In genomic region chr11:88661444-88662180, GRCm38 (mm10) we compare ENCODE assay signal across 12 mouse cellular contexts. TPM values are rescaled to one million over a fixed set of nuclear protein-coding genes. Genes with fewer than 3 reads are reported as not detected.
DNase-seq lines count a peak whose midpoint lies in the region; ATAC-seq and TF ChIP-seq lines count a peak whose summit lies in the region.
"Had no signal": no experiment of that assay in that cellular context is flagged by ENCODE, and none has a peak within 500 bp of the region (broad histone marks: within the 10 kb centered on the region; RNA-seq: fewer than 3 reads in every experiment).

No protein-coding gene starts in this region.

- no peak for DNase-seq in forebrain, embryonic 10.5 days (ENCODE audit: extremely low spot score, low spot score)
- DNase-seq in midbrain, embryonic 10.5 days (ENCODE audit: low spot score), result no peak
- DNase-seq in midbrain, embryonic 11.5 days (ENCODE audit: low spot score, missing footprints), result no peak
- no peak for DNase-seq in hindbrain, postnatal 0 days (ENCODE audit: low spot score)
- no peak for DNase-seq in cerebellum, adult 9-11 months
- no peak for DNase-seq in T-cell, adult 2 months (ENCODE audit: low spot score)
- DNase-seq: lung, postnatal 4 days had no signal

- TF ChIP-seq CTCF in hindbrain, postnatal 0 days (IDR thresholded peaks at IDR 0.05; ENCODE audit: low read depth), result no peak

- no peak overlapping the region for H3K4me3 ChIP-seq in forebrain, embryonic 10.5 days
- no peak overlapping the region for H3K4me3 ChIP-seq in forebrain, embryonic 13.5 days
- no peak overlapping the region for H3K4me3 ChIP-seq in midbrain, embryonic 10.5 days
- no peak overlapping the region for H3K4me3 ChIP-seq in midbrain, embryonic 11.5 days (ENCODE audit: low read depth, low read length)
- H3K4me3 ChIP-seq in hindbrain, postnatal 0 days (ENCODE audit: low read length), result no peak overlapping the region
- H3K4me3 ChIP-seq in limb, embryonic 15.5 days, result no peak overlapping the region
- H3K4me3 ChIP-seq: embryonic facial prominence, embryonic 15.5 days; stomach, embryonic 15.5 days had no signal

- H3K36me3 ChIP-seq in forebrain, embryonic 10.5 days (replicated peaks), result peaks cover 100% of the 10 kb centered on the region
- H3K36me3 ChIP-seq in forebrain, embryonic 13.5 days (ENCODE audit: poor library complexity, severe bottlenecking), result peaks cover 46% of the 10 kb centered on the region
- peaks cover 100% of the 10 kb centered on the region for H3K36me3 ChIP-seq in midbrain, embryonic 10.5 days
- peaks cover 19% of the 10 kb centered on the region; the same call in 1 of the 2 replicates for H3K36me3 ChIP-seq in midbrain, embryonic 11.5 days (ENCODE audit: control insufficient read depth, insufficient read depth, low read length)
- no peaks in the 10 kb centered on the region for H3K36me3 ChIP-seq in hindbrain, postnatal 0 days (ENCODE audit: insufficient read depth, low read length)
- peaks cover 16% of the 10 kb centered on the region for H3K36me3 ChIP-seq in limb, embryonic 15.5 days
- H3K36me3 ChIP-seq: stomach, embryonic 15.5 days had no signal

- H3K27me3 ChIP-seq in forebrain, embryonic 10.5 days (ENCODE audit: poor library complexity, severe bottlenecking), result no peaks in the 10 kb centered on the region
- H3K27me3 ChIP-seq in forebrain, embryonic 13.5 days, result no peaks in the 10 kb centered on the region
- H3K27me3 ChIP-seq in midbrain, embryonic 10.5 days (ENCODE audit: low read depth, poor library complexity, severe bottlenecking), result no peaks in the 10 kb centered on the region
- no peaks in the 10 kb centered on the region for H3K27me3 ChIP-seq in midbrain, embryonic 11.5 days (ENCODE audit: control insufficient read depth, insufficient read depth, low read length)
- H3K27me3 ChIP-seq in hindbrain, postnatal 0 days (ENCODE audit: insufficient read depth, low read length), result no peaks in the 10 kb centered on the region
- H3K27me3 ChIP-seq in limb, embryonic 15.5 days, result no peaks in the 10 kb centered on the region
- H3K27me3 ChIP-seq: embryonic facial prominence, embryonic 15.5 days; Patski; stomach, embryonic 15.5 days had no signal

- H3K9me3 ChIP-seq in forebrain, embryonic 10.5 days, result no peaks in the 10 kb centered on the region
- no peaks in the 10 kb centered on the region for H3K9me3 ChIP-seq in forebrain, embryonic 13.5 days (replicated peaks)
- no peaks in the 10 kb centered on the region for H3K9me3 ChIP-seq in midbrain, embryonic 10.5 days (replicated peaks)
- H3K9me3 ChIP-seq in midbrain, embryonic 11.5 days (ENCODE audit: control insufficient read depth, low read length), result no peaks in the 10 kb centered on the region
- H3K9me3 ChIP-seq in hindbrain, postnatal 0 days (ENCODE audit: low read length), result no peaks in the 10 kb centered on the region
- no peaks in the 10 kb centered on the region for H3K9me3 ChIP-seq in limb, embryonic 15.5 days
- H3K9me3 ChIP-seq: embryonic facial prominence, embryonic 15.5 days; stomach, embryonic 15.5 days had no signal

- H3K4me1 ChIP-seq in forebrain, embryonic 10.5 days, result peaks cover 61% of the 10 kb centered on the region
- H3K4me1 ChIP-seq in forebrain, embryonic 13.5 days, result peaks cover 42% of the 10 kb centered on the region
- H3K4me1 ChIP-seq in midbrain, embryonic 10.5 days, result peaks cover 78% of the 10 kb centered on the region
- peaks cover 23% of the 10 kb centered on the region for H3K4me1 ChIP-seq in midbrain, embryonic 11.5 days (ENCODE audit: control insufficient read depth, insufficient read depth, low read length)
- H3K4me1 ChIP-seq in hindbrain, postnatal 0 days (ENCODE audit: insufficient read depth, low read length), result peaks cover 11% of the 10 kb centered on the region
- H3K4me1 ChIP-seq in limb, embryonic 15.5 days, result peaks cover 27% of the 10 kb centered on the region

- no peak overlapping the region for H3K9ac ChIP-seq in forebrain, embryonic 13.5 days
- H3K9ac ChIP-seq in midbrain, embryonic 11.5 days (ENCODE audit: low read length), result no peak overlapping the region
- no peak overlapping the region for H3K9ac ChIP-seq in hindbrain, postnatal 0 days (replicated peaks; ENCODE audit: low read length)
- no peak overlapping the region for H3K9ac ChIP-seq in limb, embryonic 15.5 days
- H3K9ac ChIP-seq: embryonic facial prominence, embryonic 15.5 days; stomach, embryonic 15.5 days had no signal

- H3K4me2 ChIP-seq in forebrain, embryonic 13.5 days, result no peak overlapping the region
- no peak overlapping the region for H3K4me2 ChIP-seq in midbrain, embryonic 11.5 days
- no peak overlapping the region for H3K4me2 ChIP-seq in hindbrain, postnatal 0 days (ENCODE audit: low read depth, low read length)
- no peak overlapping the region for H3K4me2 ChIP-seq in limb, embryonic 15.5 days
- H3K4me2 ChIP-seq: embryonic facial prominence, embryonic 15.5 days; stomach, embryonic 15.5 days had no signal

- ATAC-seq in forebrain, embryonic 13.5 days, result no peak
- ATAC-seq in midbrain, embryonic 11.5 days (ENCODE audit: low FRiP score), result no peak
- no peak for ATAC-seq in hindbrain, postnatal 0 days
- ATAC-seq in limb, embryonic 15.5 days (ENCODE audit: insufficient number of reproducible peaks, low FRiP score, low TSS enrichment, low read depth), result no peak
- ATAC-seq: Patski had no signal

- H3K27ac ChIP-seq in forebrain, embryonic 10.5 days, result peak overlapping the region; percentile 22; the same call in 1 of the 2 replicates
- no peak overlapping the region for H3K27ac ChIP-seq in forebrain, embryonic 13.5 days
- peak overlapping the region; percentile 17 for H3K27ac ChIP-seq in midbrain, embryonic 10.5 days (replicated peaks)
- H3K27ac ChIP-seq in midbrain, embryonic 11.5 days (ENCODE audit: low read depth, low read length), result no peak overlapping the region
- peak overlapping the region; percentile 45 for H3K27ac ChIP-seq in hindbrain, postnatal 0 days
- peak overlapping the region; percentile 33; the same call in 1 of the 2 replicates for H3K27ac ChIP-seq in limb, embryonic 15.5 days
- H3K27ac ChIP-seq: stomach, embryonic 15.5 days had no signal

- 88% methylated on average over 11 of the region's 11 CpGs for WGBS in forebrain, embryonic 10.5 days
- WGBS in forebrain, embryonic 13.5 days, result 86% methylated on average over 11 of the region's 11 CpGs
- WGBS in midbrain, embryonic 10.5 days, result 87% methylated on average over 11 of the region's 11 CpGs
- 84% methylated on average over 11 of the region's 11 CpGs for whole genome bisulfite sequencing in midbrain, embryonic 11.5 days
- 82% methylated on average over 11 of the region's 11 CpGs for WGBS in hindbrain, postnatal 0 days
- 67% methylated on average over 11 of the region's 11 CpGs for WGBS in limb, embryonic 15.5 days

RNA-seq across cellular contexts. Expression of gene Msi2, which starts 56.7 kb away (rescaled TPM):
- 19.2 and 20.4 TPM in 2 replicates for polyA plus RNA-seq in forebrain, embryonic 10.5 days (2016; fragmentation: Nextera tagmentation; extraction: Ambion mirVana)
- 31.5 and 36.5 TPM in 2 replicates for polyA plus RNA-seq in forebrain, embryonic 13.5 days (2015; fragmentation: Nextera tagmentation; extraction: Ambion mirVana)
- 25.3 and 30.5 TPM in 2 replicates for polyA plus RNA-seq in midbrain, embryonic 10.5 days (2016; fragmentation: Nextera tagmentation; extraction: Ambion mirVana)
- 25.7 and 27.0 TPM in 2 replicates for polyA plus RNA-seq in midbrain, embryonic 11.5 days (2014; fragmentation: Nextera tagmentation; extraction: Ambion mirVana)
- 165 and 170 TPM in 2 replicates for total RNA-seq in hindbrain, postnatal 0 days (2014; rRNA removed)
- polyA plus RNA-seq in hindbrain, postnatal 0 days (2015; fragmentation: Nextera tagmentation; extraction: Ambion mirVana), result 33.0 and 36.8 TPM in 2 replicates
- 12.0 and 13.1 TPM in 2 replicates for polyA plus RNA-seq in limb, embryonic 15.5 days (2015; fragmentation: Nextera tagmentation; extraction: Ambion mirVana)

Comparison
In these comparisons a context has a peak if more than half of its experiments do, and no peak if none do; other contexts are left out.
1. H3K27ac ChIP-seq: peak in forebrain, embryonic 10.5 days (single experiment), midbrain, embryonic 10.5 days (single experiment), hindbrain, postnatal 0 days (single experiment) and limb, embryonic 15.5 days (single experiment); none in forebrain, embryonic 13.5 days (single experiment) and midbrain, embryonic 11.5 days (single experiment).